Mouse (Mus musculus) MEL (cell line): Measurements from ENCODE around the gene Zfp809. TPM values are rescaled to one million over a fixed set of nuclear protein-coding genes. Genes with fewer than 3 reads are reported as not detected.

Source experiments
- DNase-seq: peaks from one replicate; pipeline ENCODE4 v3.0.0; 2011; ENCODE audit warnings: low read depth, low spot score
- H3K27ac ChIP-seq: 2 replicates; pipeline ENCODE4 v1.5.1; 2012; ENCODE audit warnings: low read depth, mild to moderate bottlenecking, control low read depth, low read length, moderate library complexity; ENCODE audit not compliant: control insufficient read depth
- H3K27me3 ChIP-seq, 2 experiments: fragments of 150-350 bp in 1 of 2; sonication (generic) in 1 of 2; 2 replicates each; pipeline ENCODE4 v1.6.1; 2012; ENCODE audit warnings: low read length in 2 of 2, mild to moderate bottlenecking in 2 of 2, improper control_type of control experiment in 1 of 2, moderate library complexity in 1 of 2; ENCODE audit not compliant: insufficient read depth in 2 of 2, control insufficient read depth in 1 of 2
- H3K36me3 ChIP-seq, 2 experiments: 2 replicates each; pipeline ENCODE4 v1.6.1; 2012 to 2014; ENCODE audit warnings: low read length in 2 of 2, improper control_type of control experiment in 1 of 2, inconsistent platforms in 1 of 2, mild to moderate bottlenecking in 1 of 2; ENCODE audit not compliant: insufficient read depth in 2 of 2, control insufficient read depth in 1 of 2
- H3K4me1 ChIP-seq, 2 experiments: fragments of 150-350 bp in 1 of 2; sonication (generic) in 1 of 2; 2 replicates each; pipeline ENCODE4 v1.6.1; 2012; ENCODE audit warnings: low read length in 2 of 2, improper control_type of control experiment in 1 of 2, mild to moderate bottlenecking in 1 of 2; ENCODE audit not compliant: insufficient read depth in 2 of 2, control insufficient read depth in 1 of 2
- H3K4me3 ChIP-seq, 2 experiments: fragments of 150-350 bp in 1 of 2; sonication (generic) in 1 of 2; 2 replicates each; pipeline ENCODE4 v1.5.1; 2012; ENCODE audit warnings: low read depth in 2 of 2, low read length in 2 of 2, mild to moderate bottlenecking in 2 of 2, moderate library complexity in 2 of 2, control low read depth in 1 of 2, improper control_type of control experiment in 1 of 2; ENCODE audit not compliant: control insufficient read depth in 1 of 2, insufficient read depth in 1 of 2
- H3K79me2 ChIP-seq: 2 replicates; pipeline ENCODE4 v1.6.1; 2012; ENCODE audit warnings: mild to moderate bottlenecking, low read length, moderate library complexity; ENCODE audit not compliant: control insufficient read depth, poor library complexity, insufficient read depth
- H3K9ac ChIP-seq: 2 replicates; pipeline ENCODE4 v1.6.1; 2012; ENCODE audit warnings: low read depth, mild to moderate bottlenecking, control low read depth, low read length, moderate library complexity; ENCODE audit not compliant: control insufficient read depth, poor library complexity, severe bottlenecking
- H3K9me3 ChIP-seq: fragments of 150-350 bp; sonication (generic); replicated peaks from 2 replicates; pipeline ENCODE4 v1.6.1; 2012; ENCODE audit warnings: mild to moderate bottlenecking, low read length, improper control_type of control experiment, moderate library complexity; ENCODE audit not compliant: insufficient read depth
- BHLHE40 ChIP-seq: IDR thresholded peaks from 2 replicates; pipeline ENCODE4 v1.6.1; 2012; ENCODE audit warnings: low read depth, mild to moderate bottlenecking, inconsistent platforms, low read length, improper control_type of control experiment, borderline replicate concordance
- CHD2 ChIP-seq: IDR thresholded peaks from 2 replicates; pipeline ENCODE4 v1.6.1; 2011; ENCODE audit warnings: low read length, improper control_type of control experiment
- E2F4 ChIP-seq: IDR thresholded peaks from 2 replicates; pipeline ENCODE4 v1.6.1; 2011; ENCODE audit warnings: low read depth, low read length, improper control_type of control experiment, borderline replicate concordance
- EP300 ChIP-seq, 2 experiments: IDR thresholded peaks; 2 replicates each; pipeline ENCODE4 v1.6.1; 2011; ENCODE audit warnings: improper control_type of control experiment in 2 of 2, low read length in 2 of 2, low read depth in 1 of 2, mild to moderate bottlenecking in 1 of 2
- ETS1 ChIP-seq: IDR thresholded peaks from 2 replicates; pipeline ENCODE4 v1.6.1; 2012; ENCODE audit warnings: low read depth, mild to moderate bottlenecking, inconsistent platforms, low read length, improper control_type of control experiment, moderate library complexity
- HCFC1 ChIP-seq: IDR thresholded peaks from 2 replicates; pipeline ENCODE4 v1.6.1; 2012; ENCODE audit warnings: low read depth, mild to moderate bottlenecking, inconsistent platforms, low read length, improper control_type of control experiment, moderate library complexity
- JUND ChIP-seq: IDR thresholded peaks from 2 replicates; pipeline ENCODE4 v1.6.1; 2011; ENCODE audit warnings: low read depth, mild to moderate bottlenecking, improper control_type of control experiment, low read length
- MAX ChIP-seq: IDR thresholded peaks from 2 replicates; pipeline ENCODE4 v1.6.1; 2011; ENCODE audit warnings: low read length, improper control_type of control experiment
- MAZ ChIP-seq: IDR thresholded peaks from 2 replicates; pipeline ENCODE4 v1.6.1; 2012; ENCODE audit warnings: low read depth, mild to moderate bottlenecking, inconsistent platforms, low read length, improper control_type of control experiment
- MYB ChIP-seq: IDR thresholded peaks from 2 replicates; pipeline ENCODE4 v1.6.1; 2011; ENCODE audit warnings: mild to moderate bottlenecking, low read depth, low read length, improper control_type of control experiment
- NELFE ChIP-seq: IDR thresholded peaks from 2 replicates; pipeline ENCODE4 v1.6.1; 2011; ENCODE audit warnings: low read depth, low read length, improper control_type of control experiment
- NRF1 ChIP-seq: IDR thresholded peaks from 2 replicates; pipeline ENCODE4 v1.6.1; 2014; ENCODE audit warnings: low read depth, mild to moderate bottlenecking, inconsistent platforms, low read length, improper control_type of control experiment, moderate library complexity; ENCODE audit not compliant: poor library complexity, insufficient read depth, severe bottlenecking
- POLR2A ChIP-seq, 2 experiments: IDR thresholded peaks; 2 replicates each; pipeline ENCODE4 v1.6.1; 2011 to 2012; ENCODE audit warnings: low read length in 2 of 2, mild to moderate bottlenecking in 2 of 2, control low read depth in 1 of 2, improper control_type of control experiment in 1 of 2, low read depth in 1 of 2, moderate library complexity in 1 of 2; ENCODE audit not compliant: control insufficient read depth in 1 of 2, insufficient read depth in 1 of 2, poor library complexity in 1 of 2
- POLR2AphosphoS5 ChIP-seq: IDR thresholded peaks from 2 replicates; pipeline ENCODE4 v1.6.1; 2012; ENCODE audit warnings: low read depth, borderline replicate concordance, mild to moderate bottlenecking, inconsistent platforms, low read length, moderate library complexity, mixed read lengths
- RCOR1 ChIP-seq: IDR thresholded peaks from 2 replicates; pipeline ENCODE4 v1.6.1; 2012; ENCODE audit warnings: low read depth, mild to moderate bottlenecking, inconsistent platforms, low read length, improper control_type of control experiment
- TAL1 ChIP-seq: IDR thresholded peaks from 2 replicates; pipeline ENCODE4 v1.6.1; 2012; ENCODE audit warnings: mild to moderate bottlenecking, inconsistent platforms, low read length, moderate library complexity, mixed read lengths
- TBP ChIP-seq: IDR thresholded peaks from 2 replicates; pipeline ENCODE4 v1.8.0; 2011; ENCODE audit warnings: low read depth, low read length, improper control_type of control experiment
- TCF12 ChIP-seq: IDR thresholded peaks from 2 replicates; pipeline ENCODE4 v1.6.1; 2014; ENCODE audit warnings: low read depth, mild to moderate bottlenecking, inconsistent platforms, low read length, improper control_type of control experiment, moderate library complexity
- UBTF ChIP-seq: IDR thresholded peaks from 2 replicates; pipeline ENCODE4 v1.6.1; 2012; ENCODE audit warnings: low read depth, mild to moderate bottlenecking, inconsistent platforms, low read length, improper control_type of control experiment, moderate library complexity, borderline replicate concordance; ENCODE audit not compliant: insufficient read depth
- USF2 ChIP-seq, 2 experiments: IDR thresholded peaks; 2 replicates each; pipeline ENCODE4 v1.6.1; 2011 to 2012; ENCODE audit warnings: improper control_type of control experiment in 2 of 2, low read length in 2 of 2, borderline replicate concordance in 1 of 2, inconsistent platforms in 1 of 2, low read depth in 1 of 2, mild to moderate bottlenecking in 1 of 2; ENCODE audit not compliant: insufficient read depth in 1 of 2
- ZKSCAN1 ChIP-seq: IDR thresholded peaks from 2 replicates; pipeline ENCODE4 v1.6.1; 2012; ENCODE audit warnings: low read depth, mild to moderate bottlenecking, inconsistent platforms, low read length, improper control_type of control experiment, moderate library complexity
- ZNF384 ChIP-seq: IDR thresholded peaks from 2 replicates; pipeline ENCODE4 v1.6.1; 2012; ENCODE audit warnings: low read depth, mild to moderate bottlenecking, inconsistent platforms, low read length, improper control_type of control experiment
- polyA plus RNA-seq, 2 experiments: library from polyadenylated mRNA; stranded (reverse) in 1 of 2; unstranded in 1 of 2; fragments of >175 nt in 1 of 2; fragments of >200 nt in 1 of 2; gene quantifications; 2 replicates each; pipeline versions ENCODE4 v1.2.1 to v1.2.4; 2012; ENCODE audit warnings: low replicate concordance in 2 of 2, low read depth in 1 of 2; ENCODE audit not compliant: insufficient read length in 2 of 2, insufficient read depth in 1 of 2, missing spikeins in 1 of 2
- total RNA-seq: library from RNA; depleted of rRNA; stranded (reverse); fragments of 300-350 nt; gene quantifications from 2 replicates; pipeline ENCODE4 v1.2.3, GENCODE M21; 2012

Gene Zfp809
- total and polyA plus RNA-seq, 3 experiments, result 67.8 to 101 TPM; not detected in 1

GRCm38 (mm10) chr9:22225581-22226388 lies at the start of gene Zfp809 (continued):
- TF ChIP-seq JUND (no peak), MAX (peak; percentile 97), RCOR1 (peak; percentile 69), E2F4 (no peak; the same call in 1 of the 2 replicates), TAL1 (no peak; the same call in 1 of the 2 replicates)

- DNase-seq, result no peak
- Histone ChIP-seq H3K4me3 (no peak within 1 kb of the TSS), H3K27me3 (peaks cover 0 to 6% of the 10 kb centered on the region in 2 experiments; a peak in 2 of 4 replicates), H3K4me1 (no peaks in the 10 kb centered on the region), H3K9me3 (no peaks in the 10 kb centered on the region), H3K27ac (no peak within 1 kb of the TSS), H3K79me2 (no peaks in the 10 kb centered on the region), H3K9ac (no peak within 1 kb of the TSS), H3K36me3 (no peaks in the 10 kb centered on the region)
- TF ChIP-seq NELFE (no peak), JUND (no peak), POLR2A (IDR thresholded peaks at IDR 0.05; ENCODE audit: control insufficient read depth in 1 of 2, insufficient read depth in 1 of 2, low read depth in 1 of 2, low read length in 2 of 2, poor library complexity in 1 of 2) (no peak), EP300 (IDR thresholded peaks at IDR 0.05; ENCODE audit: low read depth in 1 of 2, low read length in 2 of 2) (no peak), MAZ (no peak), UBTF (no peak), NRF1 (no peak), TBP (no peak), ETS1 (no peak), CHD2 (no peak), TCF12 (no peak), ZNF384 (no peak), USF2 (IDR thresholded peaks at IDR 0.05; ENCODE audit: borderline replicate concordance in 1 of 2, insufficient read depth in 1 of 2, low read depth in 1 of 2, low read length in 2 of 2) (no peak), ZKSCAN1 (no peak), MYB (no peak), HCFC1 (no peak), BHLHE40 (no peak), POLR2AphosphoS5 (no peak)
These were observed 37.4 kb upstream of the Zfp809 start, which contains the start of gene Zfp872 for GRCm38 (mm10) chr9:22188025-22188611. Gene Zfp872 (plus strand): TSS chr9:22188090.
